Mouse (Mus musculus) C2C12 (cell line): ENCODE measurements around the gene Uprt.

Source experiments
- CEBPB ChIP-seq: IDR thresholded peaks from one replicate; pipeline ENCODE4 v1.6.1; 2011; ENCODE audit warnings: low read depth, mild to moderate bottlenecking, control low read depth, moderate library complexity
- CTCF ChIP-seq: IDR thresholded peaks from one replicate; pipeline ENCODE4 v1.5.1; 2011; ENCODE audit not compliant: control insufficient read depth, insufficient read depth, insufficient read length
- MAX ChIP-seq: IDR thresholded peaks from one replicate; pipeline ENCODE4 v1.6.1; 2011; ENCODE audit warnings: mild to moderate bottlenecking, control low read depth
- MYOD1 ChIP-seq: IDR thresholded peaks from one replicate; pipeline ENCODE4 v1.6.1; 2011; ENCODE audit warnings: low read depth; ENCODE audit not compliant: control insufficient read depth, insufficient read length
- USF1 ChIP-seq: IDR thresholded peaks from one replicate; pipeline ENCODE4 v1.6.1; 2011; ENCODE audit warnings: low read depth, mild to moderate bottlenecking, control low read depth, moderate library complexity

GRCm38 (mm10) chrX:104542635-104543034 is 60.0 kb downstream of the Uprt start:
- TF ChIP-seq CTCF: no peak
- TF ChIP-seq CEBPB: no peak
- no peak for TF ChIP-seq USF1
- TF ChIP-seq MYOD1: no peak
- no peak for TF ChIP-seq MAX
